Mouse (Mus musculus): Measurements from ENCODE around the gene Marco.
A peak's percentile ranks its signal among the peaks of the same experiment; 100 is the strongest.

The Marco gene

GRCm38 (mm10) chr1:120443228-120443639, 61.6 kb downstream of the Marco start:
- no peak for DNase-seq (ENCODE audit: extremely low read depth, insufficient read length, low spot score)

GRCm38 (mm10) chr1:120441587-120441986, 63.2 kb downstream of the Marco start:
- DNase-seq (ENCODE audit: extremely low read depth, insufficient read length, low spot score) = no peak

- DNase-seq (ENCODE audit: extremely low read depth, insufficient read length, low spot score) = no peak
Observed at GRCm38 (mm10) chr1:120435591-120435990, 69.2 kb downstream of the Marco start.

- peak; percentile 61 for DNase-seq (ENCODE audit: extremely low read depth, insufficient read length, low spot score)
Observed at GRCm38 (mm10) chr1:120430171-120430570, 74.7 kb downstream of the Marco start.

- DNase-seq (ENCODE audit: extremely low read depth, insufficient read length, low spot score) = no peak
Observed at GRCm38 (mm10) chr1:120425587-120425986, 79.2 kb downstream of the Marco start.
